Mouse (Mus musculus) CH12.LX (cell line): ENCODE measurements around the gene Cytip. TPM values are rescaled to one million over a fixed set of nuclear protein-coding genes. Genes with fewer than 3 reads are reported as not detected.

Experiments used
- DNase-seq: peaks from one replicate; pipeline ENCODE4 v3.0.0-alpha.2; 2013; ENCODE audit errors: extremely low read depth
- H3K27ac ChIP-seq: 2 replicates; pipeline ENCODE4 v1.5.1; 2012; ENCODE audit warnings: low read depth, mild to moderate bottlenecking, control low read depth, moderate library complexity; ENCODE audit not compliant: insufficient read depth
- H3K27me3 ChIP-seq: replicated peaks from 2 replicates; pipeline ENCODE3; 2012; ENCODE audit warnings: inconsistent platforms
- H3K36me3 ChIP-seq, 2 experiments: replicated peaks in 1 of 2; 2 replicates each; pipeline versions ENCODE3 to v1.6.1; 2012; ENCODE audit warnings: inconsistent platforms in 1 of 2, low read length in 1 of 2, mild to moderate bottlenecking in 1 of 2, mixed read lengths in 1 of 2, moderate library complexity in 1 of 2; ENCODE audit not compliant: control insufficient read depth in 1 of 2, insufficient read depth in 1 of 2
- H3K4me1 ChIP-seq, 2 experiments: 2 replicates each; pipeline ENCODE4 v1.6.1; 2012; ENCODE audit warnings: inconsistent platforms in 1 of 2, moderate library complexity in 1 of 2; ENCODE audit not compliant: insufficient read depth in 2 of 2, control insufficient read depth in 1 of 2
- H3K4me2 ChIP-seq: 2 replicates; pipeline ENCODE4 v1.6.1; 2012; ENCODE audit warnings: low read depth, mild to moderate bottlenecking, control low read depth; ENCODE audit not compliant: poor library complexity, insufficient read depth, severe bottlenecking
- H3K4me3 ChIP-seq, 3 experiments: fragments of 150-350 bp in 1 of 3; sonication (generic) in 1 of 3; replicated peaks in 1 of 3; 2 replicates each; pipeline versions ENCODE3 to v1.5.1; 2011 to 2012; ENCODE audit warnings: low read depth in 2 of 3, low read length in 2 of 3, mild to moderate bottlenecking in 2 of 3, moderate library complexity in 2 of 3, control low read depth in 1 of 3, improper control_type of control experiment in 1 of 3, inconsistent platforms in 1 of 3, mixed read lengths in 1 of 3; ENCODE audit not compliant: poor library complexity in 1 of 3
- H3K79me2 ChIP-seq: replicated peaks from 2 replicates; pipeline ENCODE4 v1.6.1; 2012; ENCODE audit warnings: mild to moderate bottlenecking, moderate library complexity; ENCODE audit not compliant: control insufficient read depth, poor library complexity, insufficient read depth, severe bottlenecking; ENCODE audit errors: extremely low read depth
- H3K9ac ChIP-seq: 2 replicates; pipeline ENCODE4 v1.6.1; 2012; ENCODE audit warnings: low read depth, mild to moderate bottlenecking, control low read depth, moderate library complexity; ENCODE audit not compliant: insufficient read depth
- H3K9me3 ChIP-seq: replicated peaks from 2 replicates; pipeline ENCODE3; 2012; ENCODE audit warnings: low read length, inconsistent platforms, mixed read lengths
- BHLHE40 ChIP-seq: IDR thresholded peaks from 2 replicates; pipeline ENCODE4 v1.6.1; 2011; ENCODE audit warnings: mild to moderate bottlenecking, low read depth, low read length, improper control_type of control experiment
- CHD1 ChIP-seq: IDR thresholded peaks from 2 replicates; pipeline ENCODE4 v1.6.1; 2012; ENCODE audit warnings: low read depth, low read length, improper control_type of control experiment, inconsistent platforms
- CHD2 ChIP-seq: IDR thresholded peaks from 2 replicates; pipeline ENCODE4 v1.6.1; 2011; ENCODE audit warnings: low read length, improper control_type of control experiment
- EP300 ChIP-seq: IDR thresholded peaks from 2 replicates; pipeline ENCODE4 v1.6.1; 2011; ENCODE audit warnings: low read length, improper control_type of control experiment
- ETS1 ChIP-seq: conservative IDR thresholded peaks from 2 replicates; pipeline ENCODE4 v1.6.1; 2012; ENCODE audit warnings: low read depth, mild to moderate bottlenecking, inconsistent platforms, low read length, improper control_type of control experiment, moderate library complexity
- HCFC1 ChIP-seq: IDR thresholded peaks from 2 replicates; pipeline ENCODE4 v1.6.1; 2012; ENCODE audit warnings: low read depth, mild to moderate bottlenecking, inconsistent platforms, low read length, improper control_type of control experiment
- IRF4 ChIP-seq: IDR thresholded peaks from 2 replicates; pipeline ENCODE4 v1.6.1; 2014; ENCODE audit warnings: low read depth, mild to moderate bottlenecking, inconsistent platforms, low read length, improper control_type of control experiment
- JUND ChIP-seq: conservative IDR thresholded peaks from 2 replicates; pipeline ENCODE4 v1.6.1; 2011; ENCODE audit warnings: low read depth, low read length, improper control_type of control experiment
- KAT2A ChIP-seq: IDR thresholded peaks from 2 replicates; pipeline ENCODE4 v1.6.1; 2012; ENCODE audit warnings: low read length, improper control_type of control experiment, inconsistent platforms; ENCODE audit not compliant: insufficient replicate concordance
- MAFK ChIP-seq: IDR thresholded peaks from 2 replicates; pipeline ENCODE4 v1.6.1; 2011; ENCODE audit warnings: low read length, improper control_type of control experiment; ENCODE audit not compliant: insufficient replicate concordance
- MAX ChIP-seq: IDR thresholded peaks from 2 replicates; pipeline ENCODE4 v1.6.1; 2011; ENCODE audit warnings: low read length, improper control_type of control experiment
- MAZ ChIP-seq: IDR thresholded peaks from 2 replicates; pipeline ENCODE4 v1.6.1; 2012; ENCODE audit warnings: low read depth, mild to moderate bottlenecking, inconsistent platforms, low read length, improper control_type of control experiment, moderate library complexity
- MEF2A ChIP-seq: IDR thresholded peaks from 2 replicates; pipeline ENCODE4 v1.6.1; 2014; ENCODE audit warnings: low read depth, mild to moderate bottlenecking, inconsistent platforms, low read length, improper control_type of control experiment, borderline replicate concordance
- MXI1 ChIP-seq: IDR thresholded peaks from 2 replicates; pipeline ENCODE4 v1.6.1; 2011; ENCODE audit warnings: mild to moderate bottlenecking, low read depth, low read length, improper control_type of control experiment
- MYC ChIP-seq: IDR thresholded peaks from 2 replicates; pipeline ENCODE4 v1.6.1; 2011; ENCODE audit warnings: low read depth, mild to moderate bottlenecking, improper control_type of control experiment, low read length
- NELFE ChIP-seq: IDR thresholded peaks from 2 replicates; pipeline ENCODE4 v1.6.1; 2011; ENCODE audit warnings: low read depth, low read length, improper control_type of control experiment
- NRF1 ChIP-seq: IDR thresholded peaks from 2 replicates; pipeline ENCODE4 v1.6.1; 2014; ENCODE audit warnings: low read depth, mild to moderate bottlenecking, inconsistent platforms, low read length, improper control_type of control experiment, moderate library complexity
- POLR2A ChIP-seq: IDR thresholded peaks from 2 replicates; pipeline ENCODE4 v1.6.1; 2011; ENCODE audit warnings: low read depth, mild to moderate bottlenecking, improper control_type of control experiment, low read length
- POLR2AphosphoS2 ChIP-seq: IDR thresholded peaks from 2 replicates; pipeline ENCODE4 v1.6.1; 2011; ENCODE audit warnings: low read depth, low read length, improper control_type of control experiment
- RAD21 ChIP-seq: IDR thresholded peaks from 2 replicates; pipeline ENCODE4 v1.6.1; 2011; ENCODE audit warnings: low read depth, mild to moderate bottlenecking, low read length, improper control_type of control experiment, moderate library complexity
- RCOR1 ChIP-seq: conservative IDR thresholded peaks from 2 replicates; pipeline ENCODE4 v1.6.1; 2012; ENCODE audit warnings: low read depth, mild to moderate bottlenecking, inconsistent platforms, low read length, improper control_type of control experiment
- SIN3A ChIP-seq: IDR thresholded peaks from 2 replicates; pipeline ENCODE4 v1.6.1; 2012; ENCODE audit warnings: low read length, improper control_type of control experiment, inconsistent platforms
- SMC3 ChIP-seq: IDR thresholded peaks from 2 replicates; pipeline ENCODE4 v1.6.1; 2011; ENCODE audit warnings: low read depth, low read length, improper control_type of control experiment
- TBP ChIP-seq: conservative IDR thresholded peaks from 2 replicates; pipeline ENCODE4 v1.6.1; 2011; ENCODE audit warnings: low read depth, low read length, improper control_type of control experiment
- TCF12 ChIP-seq: IDR thresholded peaks from 2 replicates; pipeline ENCODE4 v1.6.1; 2014; ENCODE audit warnings: low read depth, mild to moderate bottlenecking, inconsistent platforms, low read length, improper control_type of control experiment
- UBTF ChIP-seq: IDR thresholded peaks from 2 replicates; pipeline ENCODE4 v1.6.1; 2012; ENCODE audit warnings: low read depth, mild to moderate bottlenecking, inconsistent platforms, low read length, improper control_type of control experiment, moderate library complexity
- USF1 ChIP-seq: IDR thresholded peaks from 2 replicates; pipeline ENCODE4 v1.6.1; 2014; ENCODE audit warnings: low read depth, mild to moderate bottlenecking, inconsistent platforms, low read length, improper control_type of control experiment
- USF2 ChIP-seq: conservative IDR thresholded peaks from 2 replicates; pipeline ENCODE4 v1.6.1; 2011; ENCODE audit warnings: low read depth, low read length, improper control_type of control experiment
- ZC3H11A ChIP-seq: IDR thresholded peaks from 2 replicates; pipeline ENCODE4 v1.6.1; 2012; ENCODE audit warnings: low read depth, mild to moderate bottlenecking, inconsistent platforms, low read length, improper control_type of control experiment
- ZKSCAN1 ChIP-seq: IDR thresholded peaks from 2 replicates; pipeline ENCODE4 v1.6.1; 2012; ENCODE audit warnings: low read depth, inconsistent platforms, low read length, improper control_type of control experiment, borderline replicate concordance
- ZMIZ1 ChIP-seq: IDR thresholded peaks from 2 replicates; pipeline ENCODE4 v1.6.1; 2012; ENCODE audit warnings: low read depth, mild to moderate bottlenecking, inconsistent platforms, low read length, improper control_type of control experiment
- dilution Hi-C: fragments of 300-500 bp; cut with MboI; formaldehyde crosslinking; loops from 2 replicates; pipeline ENCODE4 v1.14.3; 2020; ENCODE audit warnings: low sequenced_read_pairs; ENCODE audit not compliant: extremely low pct_unique_long_range_greater_than_20kb, extremely low pct_ligation_motif_present
- in situ Hi-C: fragments of 300-500 bp; cut with MboI; formaldehyde crosslinking; loops from 3 replicates; pipeline ENCODE4 v1.14.3; 2019; ENCODE audit warnings: low sequenced_read_pairs, low pct_ligation_motif_present, low pct_unique_long_range_greater_than_20kb, mixed read lengths
- polyA plus RNA-seq: library from polyadenylated mRNA; unstranded; fragments of >175 nt; gene quantifications from 2 replicates; pipeline ENCODE4 v1.2.1, GENCODE M21; 2012; ENCODE audit warnings: low read depth; ENCODE audit not compliant: insufficient read length
- total RNA-seq, 2 experiments: library from RNA; depleted of rRNA; stranded (reverse); fragments of 300-350 nt in 1 of 2; fragments of >200 nt in 1 of 2; gene quantifications; 2 replicates each; pipeline ENCODE4 v1.2.3; 2012 to 2014

Gene Cytip
- total and polyA plus RNA-seq, 3 experiments = 43.1 to 61.3 (median 55.9) TPM

DNA sequence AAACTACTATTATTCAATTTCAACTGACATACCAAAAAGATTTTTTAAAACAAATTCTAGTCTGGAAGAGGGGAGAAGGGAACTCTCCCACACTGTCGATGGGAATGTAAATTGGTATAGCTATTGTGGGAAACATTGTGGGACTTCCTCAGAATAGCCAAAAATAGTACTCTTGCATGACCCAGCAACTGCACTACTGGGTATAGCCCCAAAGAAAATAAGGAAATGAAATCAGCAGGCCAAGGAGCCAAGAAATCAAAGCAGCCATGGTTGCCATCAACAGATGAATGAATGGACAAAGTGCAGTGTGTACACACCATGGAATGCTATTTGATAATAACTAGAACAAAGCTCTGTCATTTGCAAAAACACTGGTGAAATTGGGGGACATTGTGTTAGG is 1.5 kb upstream of the Cytip start:
- TF ChIP-seq EP300 (peak; percentile 50), SIN3A (no peak), SMC3 (no peak), ETS1 (peak; percentile 48; the same call in 1 of the 2 replicates), USF1 (no peak), MAX (no peak), IRF4 (no peak), MEF2A (peak; percentile 93)
- in situ Hi-C loops (loop anchor here (25.0 kb wide), 2 partner anchors 90 to 265 kb away; partner anchors contain the start of gene Gm17409), dilution Hi-C loops (no loop called here)
- no peaks in the 10 kb centered on the region for H3K79me2 ChIP-seq
- H3K36me3 ChIP-seq = no peaks in the 10 kb centered on the region
- no peak overlapping the region for H3K4me2 ChIP-seq
- H3K4me3 ChIP-seq = no peak overlapping the region
- no peak for DNase-seq
- no peak overlapping the region for H3K27ac ChIP-seq
- no peak overlapping the region for H3K9ac ChIP-seq
- H3K4me1 ChIP-seq = peaks cover 10 to 32% of the 10 kb centered on the region in 2 experiments
- H3K27me3 ChIP-seq = no peaks in the 10 kb centered on the region
- no peaks in the 10 kb centered on the region for H3K9me3 ChIP-seq

GRCm38 (mm10) chr2:58194422-58195115 is 763 bp downstream of the Cytip start:
- H3K9me3 ChIP-seq = no peaks in the 10 kb centered on the region
- H3K4me3 ChIP-seq = no peak overlapping the region
- no peak for DNase-seq
- peaks cover 10 to 38% of the 10 kb centered on the region in 2 experiments for H3K4me1 ChIP-seq
- in situ Hi-C loops = loop anchor here (25.0 kb wide), 2 partner anchors 93 to 268 kb away; partner anchors contain the start of gene Gm17409
- dilution Hi-C loops = no loop called here
- peak overlapping the region; percentile 74 for H3K4me2 ChIP-seq
- H3K79me2 ChIP-seq = no peaks in the 10 kb centered on the region
- no peaks in the 10 kb centered on the region for H3K27me3 ChIP-seq
- no peaks in the 10 kb centered on the region for H3K36me3 ChIP-seq
- H3K9ac ChIP-seq = peak overlapping the region; percentile 44; the same call in 1 of the 2 replicates
- H3K27ac ChIP-seq = no peak overlapping the region
- no peak for TF ChIP-seq MAZ
- no peak for TF ChIP-seq RCOR1
- no peak for TF ChIP-seq NELFE
- TF ChIP-seq NRF1 = no peak
- TF ChIP-seq KAT2A = no peak
- TF ChIP-seq SIN3A = no peak
- no peak for TF ChIP-seq UBTF
- no peak for TF ChIP-seq POLR2AphosphoS2
- TF ChIP-seq MEF2A = no peak
- no peak for TF ChIP-seq ZKSCAN1
- TF ChIP-seq SMC3 = no peak; the same call in 1 of the 2 replicates
- no peak for TF ChIP-seq CHD2
- no peak for TF ChIP-seq USF1
- no peak; the same call in 1 of the 2 replicates for TF ChIP-seq MAX
- no peak for TF ChIP-seq HCFC1
- TF ChIP-seq TCF12 = no peak
- TF ChIP-seq TBP = no peak
- peak; percentile 45; the same call in 1 of the 2 replicates for TF ChIP-seq CHD1
- no peak for TF ChIP-seq RAD21
- TF ChIP-seq ZC3H11A = no peak
- TF ChIP-seq MYC = 0 out of 2 replicates have a peak, but pooled peaks have one; percentile 63
- no peak for TF ChIP-seq BHLHE40
- no peak for TF ChIP-seq USF2
- TF ChIP-seq POLR2A = no peak
- TF ChIP-seq EP300 = peak; percentile 17
- no peak for TF ChIP-seq ZMIZ1
- no peak for TF ChIP-seq MAFK
- TF ChIP-seq MXI1 = peak; percentile 46; the same call in 1 of the 2 replicates
- TF ChIP-seq JUND = no peak
